Mouse (Mus musculus): ENCODE results near the gene Zmynd10.
"Not testable (repeated sequence)": the region's sequence is repeated elsewhere in the genome, so short reads cannot be mapped to it uniquely, and the experiment has no call there.

The Zmynd10 gene

GRCm38 (mm10) chr9:107555701-107556100 is 8.6 kb downstream of the Zmynd10 start:
- DNase-seq (ENCODE audit: low spot score): no peak

- DNase-seq (ENCODE audit: low spot score): no peak
These were observed 9.2 kb downstream of the Zmynd10 start for GRCm38 (mm10) chr9:107556346-107556745.

- peak; percentile 92 for DNase-seq (ENCODE audit: low spot score)
These were observed 16.0 kb downstream of the Zmynd10 start, which contains the start of gene Tusc2 for GRCm38 (mm10) chr9:107563029-107563581. Gene Tusc2, plus strand, starts transcription at chr9:107563255.

GRCm38 (mm10) chr9:107565556-107565955 is 18.5 kb downstream of the Zmynd10 start:
- DNase-seq (ENCODE audit: low spot score): not testable (repeated sequence)

GRCm38 (mm10) chr9:107566041-107566709 is 19.1 kb downstream of the Zmynd10 start:
- no peak for DNase-seq (ENCODE audit: low spot score)

- no peak for DNase-seq (ENCODE audit: low spot score)
These were observed 19.8 kb downstream of the Zmynd10 start for GRCm38 (mm10) chr9:107566855-107567254.

GRCm38 (mm10) chr9:107567702-107568319 is 20.7 kb downstream of the Zmynd10 start, which contains the start of gene Hyal2:
Gene Hyal2, plus strand, starts transcription at chr9:107567945.
- no peak for DNase-seq (ENCODE audit: low spot score)

- DNase-seq (ENCODE audit: low spot score): peak; percentile 80
These were observed 21.5 kb downstream of the Zmynd10 start for GRCm38 (mm10) chr9:107568331-107569261.

- no peak for DNase-seq (ENCODE audit: low spot score)
These were observed 22.2 kb downstream of the Zmynd10 start for GRCm38 (mm10) chr9:107569270-107569669.

- no peak for DNase-seq (ENCODE audit: low spot score)
These were observed 22.9 kb downstream of the Zmynd10 start for GRCm38 (mm10) chr9:107570016-107570415.

GRCm38 (mm10) chr9:107570845-107571244 is 23.7 kb downstream of the Zmynd10 start:
- no peak for DNase-seq (ENCODE audit: low spot score)

GRCm38 (mm10) chr9:107571534-107572326 is 24.6 kb downstream of the Zmynd10 start:
- no peak for DNase-seq (ENCODE audit: low spot score)

- DNase-seq (ENCODE audit: low spot score): no peak
These were observed 25.2 kb downstream of the Zmynd10 start for GRCm38 (mm10) chr9:107572327-107572662.

- DNase-seq (ENCODE audit: low spot score): not testable (repeated sequence)
These were observed 26.7 kb downstream of the Zmynd10 start for GRCm38 (mm10) chr9:107573774-107574173.

GRCm38 (mm10) chr9:107575579-107576356 is 28.7 kb downstream of the Zmynd10 start:
- DNase-seq (ENCODE audit: low spot score): no peak

- peak; percentile 78 for DNase-seq (ENCODE audit: low spot score)
These were observed 29.4 kb downstream of the Zmynd10 start, which contains the start of gene Hyal1 for GRCm38 (mm10) chr9:107576357-107577107. Gene Hyal1, plus strand, starts transcription at chr9:107576927.

- no peak for DNase-seq (ENCODE audit: low spot score)
These were observed 30.8 kb downstream of the Zmynd10 start for GRCm38 (mm10) chr9:107577871-107578270.

- no peak for DNase-seq (ENCODE audit: low spot score)
These were observed 31.5 kb downstream of the Zmynd10 start, which contains the start of gene Naa80 for GRCm38 (mm10) chr9:107578587-107578986. Gene Naa80, plus strand, starts transcription at chr9:107578887.

GRCm38 (mm10) chr9:107579023-107579900 is 32.2 kb downstream of the Zmynd10 start:
- no peak for DNase-seq (ENCODE audit: low spot score)
